Comparison of ENCODE assay signal across 22 mouse cellular contexts in the genomic region with DNA sequence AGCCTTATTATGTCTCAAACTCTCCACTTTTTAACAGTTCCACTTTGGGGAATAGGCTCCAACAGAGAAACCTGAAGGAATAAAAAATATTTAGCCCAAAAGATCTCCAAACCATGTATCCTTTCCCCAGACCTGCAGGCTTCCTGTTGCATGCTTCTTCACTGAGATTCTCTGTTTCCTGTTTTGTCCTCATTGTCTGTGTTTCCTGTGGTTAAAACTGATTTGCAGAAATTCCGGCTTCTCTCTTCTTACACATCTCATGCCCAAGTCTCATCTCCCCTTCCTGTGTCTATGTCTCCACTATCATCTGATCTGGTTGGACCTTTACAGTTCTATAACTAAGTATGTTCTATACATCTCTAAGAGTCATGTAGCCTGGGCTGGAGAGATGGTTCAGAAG.
DNase-seq lines count a peak whose midpoint lies in the region; TF ChIP-seq lines count a peak whose summit lies in the region.
"Had no signal": no experiment of that assay in that cellular context is flagged by ENCODE, and none has a peak within 500 bp of the region (broad histone marks: within the 10 kb centered on the region; RNA-seq: fewer than 3 reads in every experiment).

No protein-coding gene starts in this region.

- peak; percentile 14 for DNase-seq in lung, postnatal 25 days (ENCODE audit: low spot score)
- no peak for DNase-seq in lung, postnatal 14 days
- DNase-seq in T-cell, adult 2 months (ENCODE audit: low spot score): peak; percentile 24
- peak; percentile 31 for DNase-seq in induced T-regulatory cell, adult 2 months (ENCODE audit: low read depth)
- peak; percentile 66 for DNase-seq in naive thymus-derived CD4-positive, alpha-beta T cell, adult 2 months (ENCODE audit: low read depth)
- DNase-seq in left cerebral cortex, adult 2 months (ENCODE audit: extremely low spot score in 1 of 2, low spot score in 2 of 2): no peak
- DNase-seq in right cerebral cortex, postnatal 4 days: no peak
- no peak for DNase-seq in testis, postnatal 10 days (ENCODE audit: low spot score)
- DNase-seq: adrenal gland, postnatal 14 days; cerebellum, adult 9-11 months; gastrocnemius, postnatal 36 days; heart, postnatal 4 days; kidney, postnatal 36 days; left cerebral cortex, postnatal 4 days; lung, embryonic 14.5 days; thymus, postnatal 36 days had no signal

- intact Hi-C loops in left cerebral cortex, adult 2 months (cut with DNase I): no loop called here

- no peak for TF ChIP-seq CTCF in left cerebral cortex, adult 2 months (IDR thresholded peaks at IDR 0.05)

- H3K27ac ChIP-seq in left cerebral cortex, adult 2 months: no peak overlapping the region
- H3K27ac ChIP-seq: heart, embryonic 15.5 days; limb, embryonic 15.5 days; liver, embryonic 14.5 days; midbrain, embryonic 13.5 days; neural tube, embryonic 13.5 days had no signal

- H3K4me3 ChIP-seq in left cerebral cortex, adult 2 months: no peak overlapping the region
- H3K4me3 ChIP-seq: heart, embryonic 15.5 days; limb, embryonic 15.5 days; megakaryocyte, embryonic 14.5 days; midbrain, embryonic 13.5 days; neural tube, embryonic 13.5 days had no signal

Comparison
In these comparisons a context has a peak if more than half of its experiments do, and no peak if none do; other contexts are left out.
1. DNase-seq: peak in lung, postnatal 25 days (single experiment), T-cell, adult 2 months (single experiment), induced T-regulatory cell, adult 2 months (single experiment) and naive thymus-derived CD4-positive, alpha-beta T cell, adult 2 months (single experiment); none in lung, postnatal 14 days (single experiment), left cerebral cortex, adult 2 months (0 of 2), right cerebral cortex, postnatal 4 days (single experiment) and testis, postnatal 10 days (single experiment).